Mouse (Mus musculus): Measurements from ENCODE around the gene Capn15. TPM values are rescaled to one million over a fixed set of nuclear protein-coding genes. Genes with fewer than 3 reads are reported as not detected.

Gene Capn15
- polyA plus RNA-seq (2014; fragmentation: Illumina TruSeq; extraction: RNeasy Lipid Tissue Mini Kit (QIAGEN cat#74804); ENCODE audit: low read depth, low replicate concordance): 9.9 TPM

GRCm38 (mm10) chr17:25985306-25986294, at the start of gene Capn15:
Gene Capn15 (minus strand): TSS chr17:25985796.

GRCm38 (mm10) chr17:25951803-25952623, 33.6 kb downstream of the Capn15 start, which contains the start of gene A930017K11Rik:
Gene A930017K11Rik (minus strand): TSS chr17:25952565.

GRCm38 (mm10) chr17:25944366-25945163, 41.0 kb downstream of the Capn15 start, which contains the start of the genes Pigq and Nhlrc4:
Gene Pigq (minus strand): TSS chr17:25944936.
Gene Nhlrc4 (minus strand): TSS chr17:25944961.

GRCm38 (mm10) chr17:25919144-25919785, 66.3 kb downstream of the Capn15 start, which contains the start of gene Rab40c:
Gene Rab40c (minus strand): TSS chr17:25919727.

Other genes starting within 250 kb of the Capn15 start
- gene Mslnl, start 249.8 kb downstream of the Capn15 start, polyA plus RNA-seq (2014; fragmentation: Illumina TruSeq; extraction: RNeasy Lipid Tissue Mini Kit (QIAGEN cat#74804); ENCODE audit: low read depth, low replicate concordance): not detected
- gene Msln, start 231.4 kb downstream of the Capn15 start, polyA plus RNA-seq (2014; fragmentation: Illumina TruSeq; extraction: RNeasy Lipid Tissue Mini Kit (QIAGEN cat#74804); ENCODE audit: low read depth, low replicate concordance): 18.6 TPM
- gene Narfl, start 212.0 kb downstream of the Capn15 start, polyA plus RNA-seq (2014; fragmentation: Illumina TruSeq; extraction: RNeasy Lipid Tissue Mini Kit (QIAGEN cat#74804); ENCODE audit: low read depth, low replicate concordance): 41.3 TPM
- gene Haghl, start 200.1 kb downstream of the Capn15 start, polyA plus RNA-seq (2014; fragmentation: Illumina TruSeq; extraction: RNeasy Lipid Tissue Mini Kit (QIAGEN cat#74804); ENCODE audit: low read depth, low replicate concordance): 15.1 TPM
- gene Ccdc78, start 199.2 kb downstream of the Capn15 start, polyA plus RNA-seq (2014; fragmentation: Illumina TruSeq; extraction: RNeasy Lipid Tissue Mini Kit (QIAGEN cat#74804); ENCODE audit: low read depth, low replicate concordance): 0.26 TPM
- 41.4 TPM for gene Fam173a, start 192.9 kb downstream of the Capn15 start, polyA plus RNA-seq (2014; fragmentation: Illumina TruSeq; extraction: RNeasy Lipid Tissue Mini Kit (QIAGEN cat#74804); ENCODE audit: low read depth, low replicate concordance)
- not detected for gene AC134908.4, start 190.1 kb downstream of the Capn15 start, polyA plus RNA-seq (2014; fragmentation: Illumina TruSeq; extraction: RNeasy Lipid Tissue Mini Kit (QIAGEN cat#74804); ENCODE audit: low read depth, low replicate concordance)
- gene Metrn, start 188.7 kb downstream of the Capn15 start, polyA plus RNA-seq (2014; fragmentation: Illumina TruSeq; extraction: RNeasy Lipid Tissue Mini Kit (QIAGEN cat#74804); ENCODE audit: low read depth, low replicate concordance): 31.5 TPM
- 2.1 TPM for gene Fbxl16, start 176.7 kb downstream of the Capn15 start, polyA plus RNA-seq (2014; fragmentation: Illumina TruSeq; extraction: RNeasy Lipid Tissue Mini Kit (QIAGEN cat#74804); ENCODE audit: low read depth, low replicate concordance)
- 11.2 TPM for gene Wdr24, start 162.2 kb downstream of the Capn15 start, polyA plus RNA-seq (2014; fragmentation: Illumina TruSeq; extraction: RNeasy Lipid Tissue Mini Kit (QIAGEN cat#74804); ENCODE audit: low read depth, low replicate concordance)
- gene Jmjd8, start 156.9 kb downstream of the Capn15 start, polyA plus RNA-seq (2014; fragmentation: Illumina TruSeq; extraction: RNeasy Lipid Tissue Mini Kit (QIAGEN cat#74804); ENCODE audit: low read depth, low replicate concordance): 31.6 TPM
- 133 TPM for gene Stub1, start 152.4 kb downstream of the Capn15 start, polyA plus RNA-seq (2014; fragmentation: Illumina TruSeq; extraction: RNeasy Lipid Tissue Mini Kit (QIAGEN cat#74804); ENCODE audit: low read depth, low replicate concordance)
- gene Rhbdl1, start 148.5 kb downstream of the Capn15 start, polyA plus RNA-seq (2014; fragmentation: Illumina TruSeq; extraction: RNeasy Lipid Tissue Mini Kit (QIAGEN cat#74804); ENCODE audit: low read depth, low replicate concordance): 1.1 TPM
- gene Gm20683, start 144.0 kb downstream of the Capn15 start, polyA plus RNA-seq (2014; fragmentation: Illumina TruSeq; extraction: RNeasy Lipid Tissue Mini Kit (QIAGEN cat#74804); ENCODE audit: low read depth, low replicate concordance): 4.1 TPM
- 133 TPM for gene Rhot2, start 140.9 kb downstream of the Capn15 start, polyA plus RNA-seq (2014; fragmentation: Illumina TruSeq; extraction: RNeasy Lipid Tissue Mini Kit (QIAGEN cat#74804); ENCODE audit: low read depth, low replicate concordance)
- 3.2 TPM for gene Wdr90, start 124.3 kb downstream of the Capn15 start, polyA plus RNA-seq (2014; fragmentation: Illumina TruSeq; extraction: RNeasy Lipid Tissue Mini Kit (QIAGEN cat#74804); ENCODE audit: low read depth, low replicate concordance)
- gene Mcrip2, start 117.0 kb downstream of the Capn15 start, polyA plus RNA-seq (2014; fragmentation: Illumina TruSeq; extraction: RNeasy Lipid Tissue Mini Kit (QIAGEN cat#74804); ENCODE audit: low read depth, low replicate concordance): 194 TPM
- 19.7 TPM for gene Mettl26, start 110.7 kb downstream of the Capn15 start, polyA plus RNA-seq (2014; fragmentation: Illumina TruSeq; extraction: RNeasy Lipid Tissue Mini Kit (QIAGEN cat#74804); ENCODE audit: low read depth, low replicate concordance)
- gene Wfikkn1, start 104.9 kb downstream of the Capn15 start, polyA plus RNA-seq (2014; fragmentation: Illumina TruSeq; extraction: RNeasy Lipid Tissue Mini Kit (QIAGEN cat#74804); ENCODE audit: low read depth, low replicate concordance): not detected
- gene Rab40c, start 66.1 kb downstream of the Capn15 start, polyA plus RNA-seq (2014; fragmentation: Illumina TruSeq; extraction: RNeasy Lipid Tissue Mini Kit (QIAGEN cat#74804); ENCODE audit: low read depth, low replicate concordance): 15.4 TPM
- gene Pigq, start 40.9 kb downstream of the Capn15 start, polyA plus RNA-seq (2014; fragmentation: Illumina TruSeq; extraction: RNeasy Lipid Tissue Mini Kit (QIAGEN cat#74804); ENCODE audit: low read depth, low replicate concordance): 40.5 TPM
- gene Nhlrc4, start 40.8 kb downstream of the Capn15 start, polyA plus RNA-seq (2014; fragmentation: Illumina TruSeq; extraction: RNeasy Lipid Tissue Mini Kit (QIAGEN cat#74804); ENCODE audit: low read depth, low replicate concordance): not detected
- gene A930017K11Rik, start 33.2 kb downstream of the Capn15 start, polyA plus RNA-seq (2014; fragmentation: Illumina TruSeq; extraction: RNeasy Lipid Tissue Mini Kit (QIAGEN cat#74804); ENCODE audit: low read depth, low replicate concordance): 0.34 TPM
- gene Rab11fip3, start 83.8 kb upstream of the Capn15 start, polyA plus RNA-seq (2014; fragmentation: Illumina TruSeq; extraction: RNeasy Lipid Tissue Mini Kit (QIAGEN cat#74804); ENCODE audit: low read depth, low replicate concordance): 28.2 TPM
- gene Decr2, start 104.5 kb upstream of the Capn15 start, polyA plus RNA-seq (2014; fragmentation: Illumina TruSeq; extraction: RNeasy Lipid Tissue Mini Kit (QIAGEN cat#74804); ENCODE audit: low read depth, low replicate concordance): 12.0 TPM
- 10.3 TPM for gene Nme4, start 109.8 kb upstream of the Capn15 start, polyA plus RNA-seq (2014; fragmentation: Illumina TruSeq; extraction: RNeasy Lipid Tissue Mini Kit (QIAGEN cat#74804); ENCODE audit: low read depth, low replicate concordance)
- gene Tmem8, start 127.5 kb upstream of the Capn15 start, polyA plus RNA-seq (2014; fragmentation: Illumina TruSeq; extraction: RNeasy Lipid Tissue Mini Kit (QIAGEN cat#74804); ENCODE audit: low read depth, low replicate concordance): 6.0 TPM
- gene Mrpl28, start 137.7 kb upstream of the Capn15 start, polyA plus RNA-seq (2014; fragmentation: Illumina TruSeq; extraction: RNeasy Lipid Tissue Mini Kit (QIAGEN cat#74804); ENCODE audit: low read depth, low replicate concordance): 179 TPM
- gene Axin1, start 152.9 kb upstream of the Capn15 start, polyA plus RNA-seq (2014; fragmentation: Illumina TruSeq; extraction: RNeasy Lipid Tissue Mini Kit (QIAGEN cat#74804); ENCODE audit: low read depth, low replicate concordance): 15.7 TPM
- not detected for gene Pdia2, start 213.3 kb upstream of the Capn15 start, polyA plus RNA-seq (2014; fragmentation: Illumina TruSeq; extraction: RNeasy Lipid Tissue Mini Kit (QIAGEN cat#74804); ENCODE audit: low read depth, low replicate concordance)
- 0.58 TPM for gene Rgs11, start 217.2 kb upstream of the Capn15 start, polyA plus RNA-seq (2014; fragmentation: Illumina TruSeq; extraction: RNeasy Lipid Tissue Mini Kit (QIAGEN cat#74804); ENCODE audit: low read depth, low replicate concordance)
- gene Arhgdig, start 222.0 kb upstream of the Capn15 start, polyA plus RNA-seq (2014; fragmentation: Illumina TruSeq; extraction: RNeasy Lipid Tissue Mini Kit (QIAGEN cat#74804); ENCODE audit: low read depth, low replicate concordance): 0.52 TPM

Data from heart, adult 10 weeks (tissue).